Mouse (Mus musculus) spleen, adult 2 months (tissue): ENCODE data around the gene Stac.

Experiments used
- CTCF ChIP-seq: fragments of 200-500 bp; IDR thresholded peaks from 2 replicates; pipeline ENCODE4 v1.5.1; 2011; ENCODE audit warnings: mild to moderate bottlenecking, inconsistent platforms; ENCODE audit not compliant: insufficient read depth, insufficient read length, insufficient replicate concordance; ENCODE audit errors: extremely low read depth
- POLR2A ChIP-seq: fragments of 200-500 bp; IDR thresholded peaks from 2 replicates; pipeline ENCODE4 v1.6.1; 2011; ENCODE audit warnings: low read depth, low read length, inconsistent platforms

GRCm38 (mm10) chr9:111514586-111515473 lies 175.3 kb downstream of the Stac start:
- no peak for TF ChIP-seq POLR2A
- no peak for TF ChIP-seq CTCF
